ENCODE assay signal across 23 mouse cellular contexts in the genomic region with DNA sequence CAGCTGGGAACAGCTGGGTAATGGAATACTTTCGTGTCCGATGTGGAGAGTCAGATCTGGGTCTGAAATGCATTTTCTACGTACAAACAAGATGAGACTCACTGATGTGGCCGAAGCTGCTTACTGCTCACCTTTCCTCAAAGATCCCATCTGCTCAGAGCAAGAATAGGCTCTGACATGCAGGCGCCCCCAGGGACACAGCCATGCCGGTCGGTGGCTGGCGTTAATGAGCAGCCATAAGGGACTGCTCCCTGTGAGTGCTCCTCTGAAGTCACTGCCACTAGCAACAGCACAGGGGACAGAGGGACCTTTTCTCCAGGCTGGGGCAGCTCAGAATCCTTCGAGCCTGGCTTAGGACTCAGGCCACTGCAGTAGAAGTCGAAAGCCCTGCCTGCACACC. TPM values are rescaled to one million over a fixed set of nuclear protein-coding genes. Genes with fewer than 3 reads are reported as not detected.
A peak's percentile ranks its signal among the peaks of the same experiment; 100 is the strongest.
DNase-seq lines count a peak whose midpoint lies in the region; ATAC-seq lines count a peak whose summit lies in the region.
"Had no signal": no experiment of that assay in that cellular context is flagged by ENCODE, and none has a peak within 500 bp of the region (broad histone marks: within the 10 kb centered on the region; RNA-seq: fewer than 3 reads in every experiment).

A gene (plus strand): TSS at position 301 of the 400 bp plus-strand sequence.

- H3K27ac ChIP-seq in hindbrain, embryonic 10.5 days, result peak within 1 kb of the TSS; percentile 62
- H3K27ac ChIP-seq in hindbrain, embryonic 14.5 days, result no peak within 1 kb of the TSS
- peak within 1 kb of the TSS; percentile 42; the same call in 1 of the 2 replicates for H3K27ac ChIP-seq in midbrain, embryonic 12.5 days (replicated peaks)
- H3K27ac ChIP-seq in midbrain, embryonic 15.5 days, result no peak within 1 kb of the TSS
- H3K27ac ChIP-seq: heart, adult 2 months; heart, embryonic 10.5 days; heart, embryonic 13.5 days; hindbrain, embryonic 15.5 days had no signal

- DNase-seq in hindbrain, embryonic 10.5 days (ENCODE audit: low spot score), result no peak
- no peak for DNase-seq in hindbrain, embryonic 14.5 days (ENCODE audit: low spot score)
- DNase-seq in retina, embryonic 14.5 days (ENCODE audit: low spot score), result peak; percentile 32
- no peak for DNase-seq in retina, postnatal 1 day
- no peak for DNase-seq in frontal cortex, postnatal 14 days (ENCODE audit: low spot score in 2 of 2)
- DNase-seq: adrenal gland, postnatal 10 days; adrenal gland, postnatal 36 days; B cell, adult 2 months; cerebellum, adult 18-20 months; cerebellum, adult 9-10 months; gastrocnemius, postnatal 10 days; gastrocnemius, postnatal 36 days; heart, adult 2 months; heart, postnatal 14 days; heart, postnatal 4 days had no signal

- H3K9me3 ChIP-seq in hindbrain, embryonic 10.5 days, result no peaks in the 10 kb centered on the region
- no peaks in the 10 kb centered on the region; the same call in 1 of the 2 replicates for H3K9me3 ChIP-seq in hindbrain, embryonic 14.5 days (ENCODE audit: control insufficient read depth, low read length)
- H3K9me3 ChIP-seq in midbrain, embryonic 12.5 days, result no peaks in the 10 kb centered on the region
- no peaks in the 10 kb centered on the region for H3K9me3 ChIP-seq in midbrain, embryonic 15.5 days
- H3K9me3 ChIP-seq: heart, embryonic 10.5 days; heart, embryonic 13.5 days; hindbrain, embryonic 15.5 days had no signal

- H3K4me3 ChIP-seq in hindbrain, embryonic 10.5 days, result no peak within 1 kb of the TSS
- H3K4me3 ChIP-seq in hindbrain, embryonic 14.5 days (replicated peaks; ENCODE audit: low read length), result no peak within 1 kb of the TSS
- no peak within 1 kb of the TSS for H3K4me3 ChIP-seq in midbrain, embryonic 12.5 days
- H3K4me3 ChIP-seq in midbrain, embryonic 15.5 days, result no peak within 1 kb of the TSS
- H3K4me3 ChIP-seq: heart, adult 2 months; heart, embryonic 10.5 days; heart, embryonic 13.5 days; hindbrain, embryonic 15.5 days had no signal

- no peak within 1 kb of the TSS for H3K4me2 ChIP-seq in hindbrain, embryonic 14.5 days (replicated peaks)
- H3K4me2 ChIP-seq in midbrain, embryonic 12.5 days (replicated peaks), result no peak within 1 kb of the TSS
- no peak within 1 kb of the TSS for H3K4me2 ChIP-seq in midbrain, embryonic 15.5 days
- H3K4me2 ChIP-seq: heart, embryonic 13.5 days; hindbrain, embryonic 15.5 days had no signal

- H3K27me3 ChIP-seq in hindbrain, embryonic 10.5 days (ENCODE audit: insufficient read depth, poor library complexity, severe bottlenecking), result no peaks in the 10 kb centered on the region
- no peaks in the 10 kb centered on the region for H3K27me3 ChIP-seq in hindbrain, embryonic 14.5 days (ENCODE audit: control insufficient read depth, insufficient read depth, low read length)
- H3K27me3 ChIP-seq in midbrain, embryonic 12.5 days, result no peaks in the 10 kb centered on the region
- H3K27me3 ChIP-seq in midbrain, embryonic 15.5 days (replicated peaks), result no peaks in the 10 kb centered on the region; the same call in 1 of the 2 replicates
- H3K27me3 ChIP-seq: hindbrain, embryonic 15.5 days had no signal

- H3K36me3 ChIP-seq in hindbrain, embryonic 10.5 days, result no peaks in the 10 kb centered on the region
- H3K36me3 ChIP-seq in hindbrain, embryonic 14.5 days (replicated peaks; ENCODE audit: control insufficient read depth, insufficient read depth), result no peaks in the 10 kb centered on the region
- no peaks in the 10 kb centered on the region for H3K36me3 ChIP-seq in midbrain, embryonic 12.5 days
- H3K36me3 ChIP-seq in midbrain, embryonic 15.5 days (replicated peaks), result no peaks in the 10 kb centered on the region
- H3K36me3 ChIP-seq: G1E; heart, embryonic 10.5 days; heart, embryonic 13.5 days; hindbrain, embryonic 15.5 days had no signal

- H3K9ac ChIP-seq in hindbrain, embryonic 14.5 days, result no peak within 1 kb of the TSS
- no peak within 1 kb of the TSS for H3K9ac ChIP-seq in midbrain, embryonic 12.5 days (replicated peaks)
- H3K9ac ChIP-seq in midbrain, embryonic 15.5 days, result no peak within 1 kb of the TSS
- H3K9ac ChIP-seq: heart, embryonic 13.5 days; hindbrain, embryonic 15.5 days had no signal

- peaks cover 23% of the 10 kb centered on the region for H3K4me1 ChIP-seq in hindbrain, embryonic 10.5 days (replicated peaks)
- no peaks in the 10 kb centered on the region for H3K4me1 ChIP-seq in hindbrain, embryonic 14.5 days (replicated peaks; ENCODE audit: control insufficient read depth, insufficient read depth, low read length)
- peaks cover 11% of the 10 kb centered on the region; the same call in 1 of the 2 replicates for H3K4me1 ChIP-seq in midbrain, embryonic 12.5 days
- peaks cover 10% of the 10 kb centered on the region for H3K4me1 ChIP-seq in midbrain, embryonic 15.5 days
- H3K4me1 ChIP-seq: heart, embryonic 13.5 days had no signal

- no peak for ATAC-seq in hindbrain, embryonic 14.5 days (ENCODE audit: low FRiP score)
- ATAC-seq in midbrain, embryonic 12.5 days (ENCODE audit: low FRiP score, low read depth), result no peak
- no peak for ATAC-seq in midbrain, embryonic 15.5 days (replicated peaks)
- ATAC-seq: forebrain, embryonic 14.5 days; Patski had no signal

- WGBS in hindbrain, embryonic 10.5 days, result 50% methylated on average over 10 of the region's 10 CpGs
- WGBS in hindbrain, embryonic 14.5 days, result 40% methylated on average over 10 of the region's 10 CpGs
- WGBS in midbrain, embryonic 12.5 days, result 55% methylated on average over 10 of the region's 10 CpGs
- WGBS in midbrain, embryonic 15.5 days, result 38% methylated on average over 10 of the region's 10 CpGs

RNA-seq across cellular contexts. Expression of the gene that starts here (rescaled TPM):
- 0.08 and 0.20 TPM in 2 replicates for polyA plus RNA-seq in hindbrain, embryonic 10.5 days (2016; fragmentation: Nextera tagmentation; extraction: Ambion mirVana)
- polyA plus RNA-seq in hindbrain, embryonic 14.5 days (2014; fragmentation: Nextera tagmentation; extraction: Ambion mirVana), result 0.17 TPM in 1 of 2 replicates, not detected in the other
- 0.05 TPM in 1 of 2 replicates, not detected in the other for polyA plus RNA-seq in midbrain, embryonic 12.5 days (2016; fragmentation: Nextera tagmentation; extraction: Ambion mirVana)
- polyA plus RNA-seq in midbrain, embryonic 15.5 days (2015; fragmentation: Nextera tagmentation; extraction: Ambion mirVana), result 0.04 TPM in 1 of 2 replicates, not detected in the other
- polyA plus RNA-seq: G1E; heart, adult 2 months; hindbrain, embryonic 15.5 days; Patski had no signal

Comparison
In these comparisons a context has a peak if more than half of its experiments do, and no peak if none do; other contexts are left out.
1. H3K27ac ChIP-seq: peak in hindbrain, embryonic 10.5 days (single experiment) and midbrain, embryonic 12.5 days (single experiment); none in hindbrain, embryonic 14.5 days (single experiment) and midbrain, embryonic 15.5 days (single experiment).